Mouse (Mus musculus): Measurements from ENCODE around the gene Shank2. TPM values are rescaled to one million over a fixed set of nuclear protein-coding genes. Genes with fewer than 3 reads are reported as not detected.

Shank2 gene
- polyA plus RNA-seq, 1 experiment from 2014 or later = 0.63 TPM

GRCm38 (mm10) chr7:144038741-144039140 lies 37.0 kb downstream of the Shank2 start:
- WGBS (ENCODE audit: insufficient replicate concordance) = 66% methylated on average over 8 of the region's 8 CpGs
- Histone ChIP-seq H3K4me1 (ENCODE audit: control insufficient read depth, low read depth, low read length) (peaks cover 4% of the 10 kb centered on the region), H3K27me3 (ENCODE audit: control insufficient read depth, insufficient read depth, low read depth, low read length) (no peaks in the 10 kb centered on the region), H3K36me3 (ENCODE audit: control insufficient read depth, insufficient read depth) (no peaks in the 10 kb centered on the region), H3K9me3 (replicated peaks; ENCODE audit: control insufficient read depth, low read length) (no peaks in the 10 kb centered on the region), H3K4me3 (ENCODE audit: low read depth, low read length) (no peak overlapping the region), H3K9ac (ENCODE audit: low read depth, low read length) (no peak overlapping the region), H3K27ac (ENCODE audit: low read length) (no peak overlapping the region), H3K4me2 (ENCODE audit: low read depth, low read length) (no peak overlapping the region)
- no peak for ATAC-seq (ENCODE audit: low read depth)

GRCm38 (mm10) chr7:144040328-144040727 lies 38.6 kb downstream of the Shank2 start:
- peak overlapping the region; percentile 77 for H3K27ac ChIP-seq (ENCODE audit: low read length)

GRCm38 (mm10) chr7:144052076-144052475 lies 50.3 kb downstream of the Shank2 start:
- H3K4me2 ChIP-seq (ENCODE audit: low read depth, low read length) = no peak overlapping the region
- H3K27me3 ChIP-seq (ENCODE audit: control insufficient read depth, insufficient read depth, low read depth, low read length) = no peaks in the 10 kb centered on the region
- H3K9ac ChIP-seq (ENCODE audit: low read depth, low read length) = no peak overlapping the region
- 0 out of 2 replicates have a peak overlapping the region, but pooled peaks have one; percentile 50 for H3K27ac ChIP-seq (ENCODE audit: low read length)
- H3K9me3 ChIP-seq (replicated peaks; ENCODE audit: control insufficient read depth, low read length) = no peaks in the 10 kb centered on the region
- peaks cover 2% of the 10 kb centered on the region for H3K4me1 ChIP-seq (ENCODE audit: control insufficient read depth, low read depth, low read length)
- peak; percentile 66 for ATAC-seq (ENCODE audit: low read depth)
- 11% methylated on average over 12 of the region's 12 CpGs for WGBS (ENCODE audit: insufficient replicate concordance)
- no peaks in the 10 kb centered on the region for H3K36me3 ChIP-seq (ENCODE audit: control insufficient read depth, insufficient read depth)
- H3K4me3 ChIP-seq (ENCODE audit: low read depth, low read length) = no peak overlapping the region

More at GRCm38 (mm10) chr7:144040328-144040727, 38.6 kb downstream of the Shank2 start:
- Histone ChIP-seq H3K9ac (ENCODE audit: low read depth, low read length) (no peak overlapping the region), H3K4me1 (ENCODE audit: control insufficient read depth, low read depth, low read length) (peaks cover 4% of the 10 kb centered on the region), H3K9me3 (replicated peaks; ENCODE audit: control insufficient read depth, low read length) (no peaks in the 10 kb centered on the region), H3K4me2 (ENCODE audit: low read depth, low read length) (no peak overlapping the region), H3K36me3 (ENCODE audit: control insufficient read depth, insufficient read depth) (no peaks in the 10 kb centered on the region), H3K27me3 (ENCODE audit: control insufficient read depth, insufficient read depth, low read depth, low read length) (no peaks in the 10 kb centered on the region), H3K4me3 (ENCODE audit: low read depth, low read length) (no peak overlapping the region)
- ATAC-seq (ENCODE audit: low read depth) = peak; percentile 62
- WGBS (ENCODE audit: insufficient replicate concordance) = 28% methylated on average over 3 of the region's 3 CpGs

GRCm38 (mm10) chr7:144055188-144055587 lies 53.5 kb downstream of the Shank2 start:
- Histone ChIP-seq H3K9me3 (replicated peaks; ENCODE audit: control insufficient read depth, low read length) (no peaks in the 10 kb centered on the region), H3K36me3 (ENCODE audit: control insufficient read depth, insufficient read depth) (no peaks in the 10 kb centered on the region), H3K27ac (ENCODE audit: low read length) (no peak overlapping the region), H3K9ac (ENCODE audit: low read depth, low read length) (no peak overlapping the region), H3K4me1 (ENCODE audit: control insufficient read depth, low read depth, low read length) (peaks cover 2% of the 10 kb centered on the region), H3K4me3 (ENCODE audit: low read depth, low read length) (no peak overlapping the region), H3K4me2 (ENCODE audit: low read depth, low read length) (no peak overlapping the region), H3K27me3 (ENCODE audit: control insufficient read depth, insufficient read depth, low read depth, low read length) (no peaks in the 10 kb centered on the region)
- no peak for ATAC-seq (ENCODE audit: low read depth)
- WGBS (ENCODE audit: insufficient replicate concordance) = 58% methylated on average over 6 of the region's 6 CpGs

GRCm38 (mm10) chr7:144055702-144056531 lies 54.2 kb downstream of the Shank2 start:
- Histone ChIP-seq H3K36me3 (ENCODE audit: control insufficient read depth, insufficient read depth) (no peaks in the 10 kb centered on the region), H3K27ac (ENCODE audit: low read length) (no peak overlapping the region), H3K9ac (ENCODE audit: low read depth, low read length) (no peak overlapping the region), H3K4me3 (ENCODE audit: low read depth, low read length) (no peak overlapping the region), H3K4me1 (ENCODE audit: control insufficient read depth, low read depth, low read length) (peaks cover 2% of the 10 kb centered on the region), H3K9me3 (replicated peaks; ENCODE audit: control insufficient read depth, low read length) (no peaks in the 10 kb centered on the region), H3K4me2 (ENCODE audit: low read depth, low read length) (no peak overlapping the region), H3K27me3 (ENCODE audit: control insufficient read depth, insufficient read depth, low read depth, low read length) (no peaks in the 10 kb centered on the region)
- no peak for ATAC-seq (ENCODE audit: low read depth)
- 34% methylated on average over 7 of the region's 7 CpGs for WGBS (ENCODE audit: insufficient replicate concordance)

GRCm38 (mm10) chr7:144070162-144070949 lies 68.6 kb downstream of the Shank2 start:
- Histone ChIP-seq H3K9me3 (replicated peaks; ENCODE audit: control insufficient read depth, low read length) (no peaks in the 10 kb centered on the region; the same call in none of the 2 replicates), H3K27me3 (ENCODE audit: control insufficient read depth, insufficient read depth, low read depth, low read length) (no peaks in the 10 kb centered on the region), H3K27ac (ENCODE audit: low read length) (no peak overlapping the region), H3K4me1 (ENCODE audit: control insufficient read depth, low read depth, low read length) (no peaks in the 10 kb centered on the region), H3K4me2 (ENCODE audit: low read depth, low read length) (no peak overlapping the region), H3K9ac (ENCODE audit: low read depth, low read length) (no peak overlapping the region), H3K36me3 (ENCODE audit: control insufficient read depth, insufficient read depth) (no peaks in the 10 kb centered on the region), H3K4me3 (ENCODE audit: low read depth, low read length) (no peak overlapping the region)
- no peak for ATAC-seq (ENCODE audit: low read depth)
- WGBS (ENCODE audit: insufficient replicate concordance) = 52% methylated on average over 7 of the region's 7 CpGs

- no peaks in the 10 kb centered on the region for H3K36me3 ChIP-seq (ENCODE audit: control insufficient read depth, insufficient read depth)
- ATAC-seq (ENCODE audit: low read depth) = no peak
- H3K9ac ChIP-seq (ENCODE audit: low read depth, low read length) = no peak overlapping the region
- no peak overlapping the region for H3K4me2 ChIP-seq (ENCODE audit: low read depth, low read length)
- H3K9me3 ChIP-seq (replicated peaks; ENCODE audit: control insufficient read depth, low read length) = no peaks in the 10 kb centered on the region; the same call in none of the 2 replicates
- no peak overlapping the region for H3K4me3 ChIP-seq (ENCODE audit: low read depth, low read length)
- no peak overlapping the region for H3K27ac ChIP-seq (ENCODE audit: low read length)
- no peaks in the 10 kb centered on the region for H3K27me3 ChIP-seq (ENCODE audit: control insufficient read depth, insufficient read depth, low read depth, low read length)
- 41% methylated on average over 1 of the region's 1 CpGs for WGBS (ENCODE audit: insufficient replicate concordance)
- H3K4me1 ChIP-seq (ENCODE audit: control insufficient read depth, low read depth, low read length) = no peaks in the 10 kb centered on the region
Observed at GRCm38 (mm10) chr7:144072219-144072618, 70.5 kb downstream of the Shank2 start.

GRCm38 (mm10) chr7:144072856-144073255 lies 71.1 kb downstream of the Shank2 start:
- H3K4me1 ChIP-seq (ENCODE audit: control insufficient read depth, low read depth, low read length) = no peaks in the 10 kb centered on the region
- no peaks in the 10 kb centered on the region for H3K27me3 ChIP-seq (ENCODE audit: control insufficient read depth, insufficient read depth, low read depth, low read length)
- ATAC-seq (ENCODE audit: low read depth) = no peak
- H3K4me2 ChIP-seq (ENCODE audit: low read depth, low read length) = no peak overlapping the region
- H3K36me3 ChIP-seq (ENCODE audit: control insufficient read depth, insufficient read depth) = no peaks in the 10 kb centered on the region
- no peak overlapping the region for H3K4me3 ChIP-seq (ENCODE audit: low read depth, low read length)
- 61% methylated on average over 2 of the region's 2 CpGs for WGBS (ENCODE audit: insufficient replicate concordance)
- no peak overlapping the region for H3K27ac ChIP-seq (ENCODE audit: low read length)
- H3K9me3 ChIP-seq (replicated peaks; ENCODE audit: control insufficient read depth, low read length) = no peaks in the 10 kb centered on the region; the same call in none of the 2 replicates
- no peak overlapping the region for H3K9ac ChIP-seq (ENCODE audit: low read depth, low read length)

GRCm38 (mm10) chr7:144074718-144075117 lies 73.0 kb downstream of the Shank2 start:
- Histone ChIP-seq H3K9ac (ENCODE audit: low read depth, low read length) (no peak overlapping the region), H3K27me3 (ENCODE audit: control insufficient read depth, insufficient read depth, low read depth, low read length) (no peaks in the 10 kb centered on the region), H3K4me2 (ENCODE audit: low read depth, low read length) (no peak overlapping the region), H3K4me3 (ENCODE audit: low read depth, low read length) (no peak overlapping the region), H3K9me3 (replicated peaks; ENCODE audit: control insufficient read depth, low read length) (no peaks in the 10 kb centered on the region; the same call in none of the 2 replicates), H3K27ac (ENCODE audit: low read length) (no peak overlapping the region), H3K4me1 (ENCODE audit: control insufficient read depth, low read depth, low read length) (no peaks in the 10 kb centered on the region), H3K36me3 (ENCODE audit: control insufficient read depth, insufficient read depth) (no peaks in the 10 kb centered on the region)
- 13% methylated on average over 3 of the region's 3 CpGs for whole genome bisulfite sequencing (ENCODE audit: insufficient replicate concordance)
- no peak for ATAC-seq (ENCODE audit: low read depth)

All from liver, embryonic 16.5 days (tissue).